Mouse (Mus musculus): ENCODE measurements at regions not wholly inside any gene's neighbourhood (a gene's known extent, or its start where the extent isn't known, plus 50 kb on each side); places are given as distances from the start of the nearest gene placed in this dataset.
A peak's percentile ranks its signal among the peaks of the same experiment; 100 is the strongest.

GRCm38 (mm10) chr3:34503874-34504572, 146.2 kb upstream of the Sox2 start:
- no peaks in the 10 kb centered on the region for H3K36me3 ChIP-seq (ENCODE audit: control insufficient read depth, insufficient read depth, low read length)
- H3K4me1 ChIP-seq (ENCODE audit: control insufficient read depth, insufficient read depth, low read length): no peaks in the 10 kb centered on the region
- H3K27ac ChIP-seq (ENCODE audit: insufficient read depth, low read depth, low read length): no peak overlapping the region
- no peak overlapping the region for H3K4me3 ChIP-seq (ENCODE audit: insufficient read depth, low read depth, low read length)
- DNase-seq: no peak
- no peaks in the 10 kb centered on the region for H3K27me3 ChIP-seq (replicated peaks; ENCODE audit: control insufficient read depth, insufficient read depth, low read length)
- WGBS: 45% methylated on average over 13 of the region's 13 CpGs
- TF ChIP-seq CTCF (conservative IDR thresholded peaks at IDR 0.05; ENCODE audit: insufficient read depth, insufficient read length, low read depth, low read length): no peak
- TF ChIP-seq POLR2A (IDR thresholded peaks at IDR 0.05; ENCODE audit: low read depth, low read length): no peak

- H3K27ac ChIP-seq (ENCODE audit: insufficient read depth, low read depth, low read length): no peak overlapping the region
- no peaks in the 10 kb centered on the region for H3K36me3 ChIP-seq (ENCODE audit: control insufficient read depth, insufficient read depth, low read length)
- TF ChIP-seq CTCF (conservative IDR thresholded peaks at IDR 0.05; ENCODE audit: insufficient read depth, insufficient read length, low read depth, low read length) (peak; percentile 26; the same call in 1 of the 2 replicates), POLR2A (IDR thresholded peaks at IDR 0.05; ENCODE audit: low read depth, low read length) (no peak)
- no peak for DNase-seq
- H3K4me1 ChIP-seq (ENCODE audit: control insufficient read depth, insufficient read depth, low read length): no peaks in the 10 kb centered on the region
- 87% methylated on average over 8 of the region's 8 CpGs for WGBS
- no peaks in the 10 kb centered on the region for H3K27me3 ChIP-seq (replicated peaks; ENCODE audit: control insufficient read depth, insufficient read depth, low read length)
- H3K4me3 ChIP-seq (ENCODE audit: insufficient read depth, low read depth, low read length): no peak overlapping the region
These were observed 153.4 kb upstream of the Sox2 start for GRCm38 (mm10) chr3:34496839-34497238.

- no peak for DNase-seq
- Histone ChIP-seq H3K27ac (ENCODE audit: insufficient read depth, low read depth, low read length) (no peak overlapping the region), H3K4me3 (ENCODE audit: insufficient read depth, low read depth, low read length) (no peak overlapping the region), H3K4me1 (ENCODE audit: control insufficient read depth, insufficient read depth, low read length) (no peaks in the 10 kb centered on the region), H3K27me3 (replicated peaks; ENCODE audit: control insufficient read depth, insufficient read depth, low read length) (no peaks in the 10 kb centered on the region), H3K36me3 (ENCODE audit: control insufficient read depth, insufficient read depth, low read length) (no peaks in the 10 kb centered on the region)
- no peak for TF ChIP-seq POLR2A (IDR thresholded peaks at IDR 0.05; ENCODE audit: low read depth, low read length)
- TF ChIP-seq CTCF (conservative IDR thresholded peaks at IDR 0.05; ENCODE audit: insufficient read depth, insufficient read length, low read depth, low read length): no peak
- 64% methylated on average over 3 of the region's 3 CpGs for WGBS
These were observed 154.6 kb upstream of the Sox2 start for GRCm38 (mm10) chr3:34495615-34496014.

GRCm38 (mm10) chr3:34493921-34494320, 156.3 kb upstream of the Sox2 start:
- no peak overlapping the region for H3K4me3 ChIP-seq (ENCODE audit: insufficient read depth, low read depth, low read length)
- no peak overlapping the region for H3K27ac ChIP-seq (ENCODE audit: insufficient read depth, low read depth, low read length)
- no peaks in the 10 kb centered on the region for H3K36me3 ChIP-seq (ENCODE audit: control insufficient read depth, insufficient read depth, low read length)
- H3K27me3 ChIP-seq (replicated peaks; ENCODE audit: control insufficient read depth, insufficient read depth, low read length): no peaks in the 10 kb centered on the region
- H3K4me1 ChIP-seq (ENCODE audit: control insufficient read depth, insufficient read depth, low read length): no peaks in the 10 kb centered on the region
- no peak for DNase-seq
- no peak for TF ChIP-seq POLR2A (IDR thresholded peaks at IDR 0.05; ENCODE audit: low read depth, low read length)
- TF ChIP-seq CTCF (conservative IDR thresholded peaks at IDR 0.05; ENCODE audit: insufficient read depth, insufficient read length, low read depth, low read length): no peak

- H3K4me1 ChIP-seq (ENCODE audit: control insufficient read depth, insufficient read depth, low read length): peaks cover 3% of the 10 kb centered on the region; the same call in 1 of the 2 replicates
- no peak overlapping the region for H3K27ac ChIP-seq (ENCODE audit: insufficient read depth, low read depth, low read length)
- H3K27me3 ChIP-seq (replicated peaks; ENCODE audit: control insufficient read depth, insufficient read depth, low read length): no peaks in the 10 kb centered on the region
- H3K4me3 ChIP-seq (ENCODE audit: insufficient read depth, low read depth, low read length): no peak overlapping the region
- DNase-seq: no peak
- WGBS: 87% methylated on average over 2 of the region's 2 CpGs
- no peak for TF ChIP-seq POLR2A (IDR thresholded peaks at IDR 0.05; ENCODE audit: low read depth, low read length)
- TF ChIP-seq CTCF (conservative IDR thresholded peaks at IDR 0.05; ENCODE audit: insufficient read depth, insufficient read length, low read depth, low read length): no peak
- no peaks in the 10 kb centered on the region for H3K36me3 ChIP-seq (ENCODE audit: control insufficient read depth, insufficient read depth, low read length)
These were observed 161.2 kb upstream of the Sox2 start for GRCm38 (mm10) chr3:34489008-34489407.

- H3K36me3 ChIP-seq (ENCODE audit: control insufficient read depth, insufficient read depth, low read length): no peaks in the 10 kb centered on the region
- H3K4me3 ChIP-seq (ENCODE audit: insufficient read depth, low read depth, low read length): no peak overlapping the region
- H3K4me1 ChIP-seq (ENCODE audit: control insufficient read depth, insufficient read depth, low read length): peaks cover 3% of the 10 kb centered on the region; the same call in 1 of the 2 replicates
- TF ChIP-seq CTCF (conservative IDR thresholded peaks at IDR 0.05; ENCODE audit: insufficient read depth, insufficient read length, low read depth, low read length) (no peak), POLR2A (IDR thresholded peaks at IDR 0.05; ENCODE audit: low read depth, low read length) (no peak)
- no peak overlapping the region for H3K27ac ChIP-seq (ENCODE audit: insufficient read depth, low read depth, low read length)
- WGBS: 16% methylated on average over 9 of the region's 9 CpGs
- H3K27me3 ChIP-seq (replicated peaks; ENCODE audit: control insufficient read depth, insufficient read depth, low read length): no peaks in the 10 kb centered on the region
- DNase-seq: peak; percentile 6
These were observed 163.7 kb upstream of the Sox2 start for GRCm38 (mm10) chr3:34486441-34487050.
